Mouse (Mus musculus) natural killer cell, adult 2 months (primary cell): ENCODE data around the gene Hoxa13.

Source experiments
- DNase-seq, 2 experiments: peaks; one replicate each; pipeline ENCODE4 v3.0.0; 2022; ENCODE audit warnings: low spot score in 2 of 2

Gene Hoxa13

DNA sequence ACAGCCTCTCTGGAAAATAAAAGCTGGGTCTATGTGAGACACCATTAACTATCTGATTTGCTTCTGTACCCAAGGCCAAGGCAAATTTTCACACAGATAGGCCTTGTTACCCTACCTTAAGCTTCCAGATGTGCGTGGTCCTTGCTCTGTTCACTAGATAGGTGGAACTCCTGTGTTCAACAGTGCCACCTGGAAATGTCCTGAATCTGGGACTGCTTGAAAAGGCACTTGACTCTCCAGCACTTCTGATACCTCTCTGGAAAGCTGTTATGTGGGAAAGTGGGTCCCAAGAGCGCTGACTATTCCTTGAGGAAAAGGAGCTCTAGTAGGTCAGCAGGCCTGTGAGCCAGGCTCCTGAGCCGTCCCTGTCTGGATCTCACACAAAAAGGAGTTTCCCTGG lies 23.9 kb downstream of the Hoxa13 start:
- DNase-seq = no peak

DNA sequence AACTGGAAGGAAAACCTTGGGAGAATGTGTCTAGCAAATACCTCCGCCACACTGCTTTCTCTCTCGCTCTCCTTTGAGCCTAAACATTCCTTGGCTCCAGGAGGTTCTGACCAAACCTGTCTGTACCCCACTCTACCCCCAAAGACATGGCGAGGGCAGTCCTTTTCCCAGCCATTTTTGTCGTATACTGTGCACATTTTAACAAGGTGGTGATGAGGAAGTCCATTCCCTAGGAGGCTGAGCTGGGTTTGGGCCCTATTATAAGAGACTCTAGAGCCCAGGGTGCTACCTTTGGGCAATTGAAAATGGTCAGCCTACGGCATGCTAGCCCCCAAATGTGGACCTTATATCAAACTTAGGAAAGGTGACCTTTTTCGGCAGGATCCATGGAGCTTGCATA lies 24.8 kb downstream of the Hoxa13 start:
- no peak for DNase-seq

DNA sequence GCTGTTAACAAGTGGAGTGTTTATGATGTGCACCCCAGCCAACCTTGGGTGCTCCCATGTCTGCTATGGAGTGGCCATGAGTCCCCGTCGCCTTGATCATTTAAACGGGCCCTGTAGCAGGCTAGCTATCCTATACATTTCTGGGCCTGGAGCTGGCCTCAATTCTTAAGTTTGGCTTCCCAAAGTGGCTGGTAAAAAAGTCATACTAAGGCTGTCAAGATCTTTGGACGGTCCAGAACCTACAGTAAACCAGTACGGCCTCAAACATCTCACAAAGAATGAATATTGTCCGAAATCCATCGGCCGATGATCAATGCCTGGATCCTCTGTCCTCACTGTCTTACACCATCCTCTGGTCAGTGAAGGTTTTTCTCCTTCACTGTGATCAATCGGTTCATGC lies 25.4 kb downstream of the Hoxa13 start:
- DNase-seq = no peak

DNA sequence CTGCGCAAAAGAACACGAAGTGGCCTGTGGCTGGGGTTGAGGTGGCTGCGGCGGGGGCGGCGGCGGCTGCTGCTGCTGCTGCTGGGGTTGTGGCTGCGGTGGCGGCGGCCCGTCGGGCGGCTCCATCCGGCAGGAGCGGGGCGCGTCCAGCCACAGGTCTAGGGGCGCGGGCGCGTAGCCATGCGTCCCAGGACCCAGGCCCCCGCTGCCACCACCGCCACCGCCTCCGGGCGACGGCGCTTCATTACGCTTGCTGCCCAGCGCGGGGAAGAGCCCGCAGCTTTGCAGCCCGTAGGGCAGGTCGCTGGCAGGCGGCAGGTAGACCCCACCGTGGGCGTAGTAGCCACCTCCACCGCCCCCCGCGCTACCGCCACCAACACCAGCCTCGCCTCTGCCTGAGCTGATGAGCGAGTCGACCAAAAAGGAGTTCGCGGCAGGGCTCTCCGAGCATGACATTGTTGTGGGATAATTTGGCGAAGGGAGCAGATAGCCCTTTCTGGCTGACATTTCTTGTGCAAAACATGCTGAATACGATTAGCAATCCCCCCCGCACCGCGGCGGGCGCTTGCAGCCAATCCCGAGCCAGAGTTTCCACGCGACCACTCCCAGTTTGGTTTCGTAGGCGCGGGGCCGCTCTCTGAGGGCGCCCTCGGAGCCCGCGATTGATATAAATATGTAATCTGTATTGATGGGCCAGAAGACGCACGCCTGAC lies 26.1 kb downstream of the Hoxa13 start:
- no peak for DNase-seq

GRCm38 (mm10) chr6:52233546-52234427 lies 26.9 kb downstream of the Hoxa13 start:
- no peak for DNase-seq

- DNase-seq = no peak
Measured at GRCm38 (mm10) chr6:52232984-52233545, 27.6 kb downstream of the Hoxa13 start.

DNA sequence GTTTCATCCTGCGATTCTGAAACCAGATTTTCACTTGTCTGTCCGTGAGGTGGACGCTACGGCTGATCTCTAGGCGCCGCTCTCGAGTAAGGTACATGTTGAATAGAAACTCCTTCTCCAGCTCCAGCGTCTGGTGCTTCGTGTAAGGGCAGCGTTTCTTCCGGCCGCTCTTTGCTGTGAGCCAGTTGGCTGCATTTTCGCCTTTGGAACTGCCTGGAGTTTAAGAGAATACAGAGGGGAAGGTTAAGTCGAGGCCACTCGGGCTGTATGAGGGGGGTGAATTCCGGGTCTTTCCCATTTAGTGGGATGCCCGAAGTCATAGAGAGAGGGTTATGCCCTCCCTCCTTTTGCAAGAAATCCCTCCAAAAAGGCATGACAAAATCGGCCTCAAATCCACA lies 28.1 kb downstream of the Hoxa13 start:
- DNase-seq = no peak

DNA sequence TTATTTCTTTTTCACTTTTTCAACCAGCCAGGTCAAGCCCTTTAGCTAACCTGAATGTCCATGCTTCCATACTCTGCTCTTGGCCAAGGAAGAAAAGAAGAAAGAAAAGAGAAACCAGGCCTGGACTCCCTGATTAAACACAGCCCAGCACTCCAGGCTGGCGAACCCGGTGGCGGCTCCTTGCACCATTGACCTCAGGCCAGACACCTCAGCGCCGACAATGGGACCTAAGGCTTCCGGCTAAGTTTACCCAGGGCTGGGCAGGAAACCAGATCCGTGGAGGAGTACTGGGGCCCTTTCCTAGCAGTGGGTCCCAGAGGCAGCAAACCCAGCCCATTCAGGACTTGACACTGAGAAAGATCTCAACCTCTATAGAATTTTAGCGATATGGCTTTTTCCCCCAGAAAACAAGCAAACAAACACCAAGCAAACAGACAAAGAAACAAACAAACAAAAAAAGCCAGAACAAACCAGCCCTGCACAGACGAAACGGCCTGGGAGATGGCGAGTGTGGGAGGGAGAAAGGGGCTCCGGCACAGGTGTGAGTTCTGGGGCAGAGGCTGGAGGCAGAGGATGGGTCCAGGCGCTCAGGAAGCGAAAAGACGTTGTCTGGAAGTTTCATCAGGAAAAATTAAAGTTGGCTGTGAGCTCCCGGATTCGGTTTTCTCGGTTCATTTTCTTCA lies 28.7 kb downstream of the Hoxa13 start:
- no peak for DNase-seq

DNA sequence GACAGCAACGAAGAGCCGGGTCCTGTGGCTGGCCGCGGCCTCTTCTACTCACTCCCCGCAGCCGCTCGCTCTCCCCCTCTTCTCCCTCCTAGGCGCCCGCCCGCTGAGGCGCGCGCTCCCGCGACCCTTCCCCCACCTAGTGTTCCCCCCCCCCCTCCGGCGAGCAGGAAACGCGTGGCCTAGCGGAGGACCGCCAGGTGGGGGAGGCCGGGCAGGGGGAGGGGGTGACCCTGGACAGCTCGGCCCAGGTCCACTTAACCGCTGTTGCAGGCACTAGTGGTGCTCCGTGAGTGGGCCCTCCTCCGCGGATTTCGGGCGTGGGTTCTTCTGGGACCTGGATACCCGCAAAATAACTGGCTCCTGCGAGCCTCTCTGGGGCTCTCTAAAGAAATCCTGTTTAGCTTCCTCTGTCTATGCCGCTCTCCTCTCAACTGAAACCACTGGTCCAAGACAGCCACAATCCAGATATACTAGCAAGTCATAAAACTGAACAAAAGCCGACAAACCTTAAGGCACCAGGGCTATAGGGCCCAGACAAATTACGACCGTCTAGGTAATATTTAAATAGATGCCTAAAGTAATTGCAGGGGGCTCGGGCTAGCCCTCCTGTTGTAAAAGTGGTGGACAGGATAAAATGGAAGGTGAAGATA lies 30.0 kb downstream of the Hoxa13 start, which contains the start of gene Hoxa9:
Gene Hoxa9, minus strand, starts transcription at position 574 of the 650 bp plus-strand sequence.
- DNase-seq = no peak

DNA sequence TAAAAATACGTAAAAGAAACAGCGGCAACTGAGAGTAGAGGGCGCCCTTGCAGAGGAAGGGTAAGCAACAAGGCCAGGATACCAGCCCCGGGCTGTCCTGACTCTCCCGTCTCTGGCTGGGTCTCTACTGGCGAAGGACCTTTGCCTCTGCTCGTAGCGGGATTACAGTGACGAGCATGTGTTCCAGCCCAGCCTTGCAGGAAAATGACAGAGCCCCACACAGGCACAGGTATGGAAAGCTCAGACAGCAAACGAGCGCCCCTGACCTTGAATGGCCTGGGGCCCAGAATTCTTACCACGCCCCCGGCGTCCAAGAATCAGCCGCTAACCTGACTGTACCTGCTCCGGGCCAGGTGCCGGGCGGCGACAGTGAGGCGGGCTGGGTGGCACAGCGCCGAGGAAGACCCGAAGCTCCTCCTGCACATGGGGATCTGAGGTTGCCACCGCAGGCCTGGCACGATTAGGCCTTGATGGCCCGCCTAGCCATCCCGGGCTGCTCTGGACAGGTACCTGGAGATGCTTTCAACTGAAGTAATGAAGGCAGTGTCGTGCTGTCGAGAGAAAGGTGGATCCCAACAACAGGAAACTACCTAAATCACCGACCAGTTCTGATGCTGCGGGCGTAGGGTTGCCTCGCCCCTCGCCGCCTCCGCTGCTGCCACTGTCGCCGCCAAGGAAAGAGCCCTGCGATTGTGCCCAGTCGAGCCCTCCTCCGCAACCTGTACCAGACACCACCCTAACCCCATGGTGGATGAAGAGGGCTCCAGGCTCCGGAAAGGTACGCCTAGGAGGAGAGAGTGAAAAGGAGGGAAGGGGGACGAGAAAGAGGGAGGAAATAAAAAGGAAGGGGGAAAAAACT lies 30.9 kb downstream of the Hoxa13 start:
- no peak for DNase-seq

GRCm38 (mm10) chr6:52228475-52229465 lies 31.9 kb downstream of the Hoxa13 start:
- no peak for DNase-seq

DNA sequence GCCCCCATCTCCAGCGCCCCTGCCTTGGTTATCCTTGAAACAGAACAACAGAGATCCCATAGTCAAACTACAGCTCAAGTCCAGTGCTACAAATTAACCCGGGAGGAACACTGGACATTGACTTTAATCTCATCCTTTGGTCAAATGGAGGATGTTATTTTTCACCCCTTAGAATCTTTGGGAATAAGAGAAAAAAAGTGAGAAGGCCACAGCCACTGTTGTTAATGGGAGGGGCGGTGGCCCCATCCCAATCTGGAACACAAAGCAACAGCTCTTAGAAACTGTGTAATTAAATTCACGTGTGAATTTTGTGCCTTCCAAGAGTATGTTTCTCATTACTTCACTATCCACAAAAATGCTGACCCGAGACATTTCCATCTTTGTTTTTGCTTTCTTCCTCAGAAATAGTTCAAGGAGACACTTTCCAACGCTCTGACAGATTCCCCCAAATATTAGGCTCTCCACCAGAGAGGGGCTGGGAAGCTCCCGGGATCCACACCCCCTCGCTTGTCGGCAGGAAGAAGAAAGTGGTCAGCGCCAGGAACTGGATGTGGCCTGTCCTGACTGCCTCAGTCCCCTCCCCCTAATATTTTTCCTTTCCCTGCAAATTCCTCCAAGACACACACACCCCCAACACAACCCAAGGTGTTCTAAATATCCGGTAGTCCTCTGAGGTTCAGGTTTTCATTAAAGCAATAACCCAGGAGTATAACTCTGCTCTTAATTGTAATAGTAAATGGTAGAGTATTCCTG lies 33.0 kb downstream of the Hoxa13 start:
- DNase-seq = no peak

GRCm38 (mm10) chr6:52226569-52227257 lies 34.0 kb downstream of the Hoxa13 start:
- no peak for DNase-seq

- DNase-seq = no peak
Measured at GRCm38 (mm10) chr6:52225612-52226568, 34.8 kb downstream of the Hoxa13 start.

- no peak for DNase-seq
Measured at GRCm38 (mm10) chr6:52224895-52225611, 35.6 kb downstream of the Hoxa13 start.
